Mouse (Mus musculus): ENCODE measurements around the gene Saa1.

The Saa1 gene

DNA sequence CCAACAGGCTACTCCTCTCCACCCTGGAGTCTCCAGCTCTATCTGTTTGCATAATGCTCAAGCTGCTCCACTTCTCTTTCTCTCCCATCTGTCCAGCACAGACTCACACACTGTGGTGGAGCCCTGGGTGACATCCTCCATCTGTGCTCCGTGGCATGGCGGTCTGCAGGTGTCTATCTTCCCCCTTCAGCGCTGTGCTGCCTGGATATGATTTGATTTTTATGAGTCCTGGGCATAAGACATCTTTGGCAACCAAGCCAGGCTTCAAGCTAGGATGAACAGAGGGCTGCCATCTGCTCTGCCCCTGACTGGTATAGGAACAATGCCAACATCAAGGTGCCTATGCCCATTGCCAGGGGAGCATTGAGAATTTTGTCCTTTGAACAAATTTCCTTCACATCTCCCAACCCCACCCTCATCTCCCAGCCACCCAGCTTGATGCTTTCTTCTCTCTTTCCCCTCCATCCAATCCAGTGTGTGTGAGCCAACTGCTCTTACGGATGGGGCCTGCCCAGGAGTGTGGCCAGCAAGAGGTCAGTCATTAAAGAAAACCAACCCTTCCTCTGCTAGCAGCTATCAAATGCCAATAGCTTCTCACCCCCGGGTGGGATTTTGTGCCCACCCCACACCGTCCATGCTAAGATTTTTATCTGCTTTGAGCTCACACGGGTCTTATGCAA is 24.0 kb downstream of the Saa1 start:
- DNase-seq (ENCODE audit: low spot score in 2 of 2) = no peak

GRCm38 (mm10) chr7:46716897-46717296 is 25.9 kb downstream of the Saa1 start:
- DNase-seq (ENCODE audit: low spot score in 2 of 2) = peak; percentile 11 to 24

- DNase-seq (ENCODE audit: low spot score in 2 of 2) = no peak
These were observed 27.2 kb downstream of the Saa1 start, which contains the start of gene Saa3 for GRCm38 (mm10) chr7:46715600-46715999. TSS of gene Saa3 (minus strand) at chr7:46715700.

DNA sequence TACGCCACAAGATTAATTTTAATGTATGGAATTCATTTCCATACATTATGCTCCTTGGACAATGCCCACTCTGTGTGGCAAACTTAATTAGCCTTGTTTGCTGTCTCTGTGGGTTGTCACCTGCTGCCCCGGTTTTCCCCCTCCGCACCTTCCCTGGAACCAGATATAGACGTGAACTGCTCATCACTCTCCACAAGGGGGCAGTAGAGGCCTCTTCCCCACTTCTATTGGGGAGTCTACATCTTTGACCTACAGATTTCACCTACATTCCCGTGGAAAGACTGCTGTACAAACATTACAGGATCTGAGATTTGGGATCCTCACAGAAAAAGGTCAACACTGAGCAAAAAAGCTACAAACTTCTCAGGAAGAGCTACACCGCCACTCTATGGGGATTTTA is 28.3 kb downstream of the Saa1 start:
- peak; percentile 61 to 63 for DNase-seq (ENCODE audit: low spot score in 2 of 2)

DNA sequence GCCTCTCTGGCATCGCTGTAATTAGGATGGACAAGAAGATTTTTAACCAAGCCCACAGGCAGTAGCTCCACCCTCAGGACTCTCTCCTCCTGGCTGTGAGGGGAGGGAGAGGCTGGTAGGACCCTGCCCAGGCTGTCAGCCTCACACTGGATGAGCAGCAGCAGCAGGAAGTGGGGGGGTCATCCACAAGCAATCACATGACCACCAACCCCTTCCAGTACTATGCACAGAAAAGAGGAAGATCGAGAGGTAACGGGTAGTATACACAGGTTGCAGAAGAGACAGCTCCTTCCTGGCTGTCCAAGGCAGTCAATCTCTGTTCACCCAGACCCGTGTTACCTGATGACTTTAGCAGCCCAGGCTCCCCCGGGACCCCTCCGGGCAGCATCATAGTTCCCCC is 30.5 kb downstream of the Saa1 start:
- peak; percentile 43 to 46 for DNase-seq (ENCODE audit: low spot score in 2 of 2)

DNA sequence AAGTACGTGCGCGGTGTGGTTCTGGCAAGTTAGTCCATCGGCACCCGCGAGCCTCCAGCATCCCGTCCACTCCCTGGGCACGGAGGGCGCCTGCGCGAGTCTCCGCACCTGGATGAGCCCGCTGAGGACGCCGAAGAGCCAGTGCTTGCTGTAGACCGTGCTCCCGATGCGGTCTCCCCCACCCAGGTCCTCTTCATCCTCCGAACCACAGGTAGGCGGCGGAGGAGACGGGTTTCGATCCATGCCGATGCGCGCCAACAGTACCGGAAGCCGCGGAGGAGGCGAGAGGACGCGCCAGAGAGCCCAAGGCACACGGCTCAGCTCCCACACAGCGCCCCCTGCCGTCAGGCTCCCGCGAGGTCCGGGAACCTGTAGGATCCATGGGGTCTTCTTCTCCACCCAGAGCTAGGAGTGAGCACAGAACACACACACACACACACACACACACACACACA is 32.4 kb downstream of the Saa1 start, which contains the start of gene Saal1:
Gene Saal1, minus strand, starts transcription at position 291 of the 455 bp plus-strand sequence.
- DNase-seq (ENCODE audit: low spot score in 2 of 2) = peak; percentile 77 to 84

DNA sequence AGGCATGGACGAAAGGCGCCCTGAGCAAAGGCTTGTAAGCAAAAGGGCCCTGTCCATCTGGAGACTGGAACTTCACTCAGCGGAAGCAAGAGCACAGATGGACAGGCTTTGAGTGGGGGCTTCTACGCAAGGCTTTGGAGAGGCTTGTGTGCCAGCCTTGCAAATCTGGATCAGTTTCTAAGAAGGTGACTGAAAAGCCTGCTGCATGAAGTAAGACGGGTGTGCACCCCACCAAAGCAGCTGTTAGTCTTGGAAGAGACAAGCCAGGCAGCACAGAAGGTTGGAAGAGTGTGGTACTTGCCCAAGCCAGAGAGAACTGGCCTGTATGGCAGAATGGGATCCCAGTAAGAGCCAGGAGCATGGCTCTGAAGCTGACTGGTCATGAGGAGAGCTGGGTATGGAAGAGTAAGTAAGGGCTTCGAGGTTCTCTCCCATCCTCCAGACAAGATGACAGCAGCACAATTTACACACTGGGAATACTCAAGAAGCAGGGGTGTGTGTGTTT is 42.2 kb downstream of the Saa1 start:
- no peak for DNase-seq (ENCODE audit: low spot score in 2 of 2)

GRCm38 (mm10) chr7:46696754-46697153 is 46.0 kb downstream of the Saa1 start:
- DNase-seq (ENCODE audit: low spot score in 2 of 2) = no peak

Data from spleen, postnatal 36 days (tissue).